Mouse (Mus musculus) brain, embryonic 14.5 days (tissue): ENCODE data around the gene Sec14l5. TPM values are rescaled to one million over a fixed set of nuclear protein-coding genes. Genes with fewer than 3 reads are reported as not detected.

ENCODE experiments used
- DNase-seq: peaks from one replicate; pipeline ENCODE4 v3.0.0-alpha.2; 2011; ENCODE audit warnings: low read depth
- CTCF ChIP-seq: fragments of 200-500 bp; IDR thresholded peaks from 2 replicates; pipeline ENCODE4 v1.5.1; 2012; ENCODE audit warnings: inconsistent platforms, mild to moderate bottlenecking, moderate library complexity, borderline replicate concordance; ENCODE audit not compliant: insufficient read depth, insufficient read length; ENCODE audit errors: extremely low read depth
- POLR2A ChIP-seq: fragments of 200-500 bp; IDR thresholded peaks from 2 replicates; pipeline ENCODE4 v1.6.1; 2012; ENCODE audit warnings: mild to moderate bottlenecking, inconsistent platforms, borderline replicate concordance; ENCODE audit not compliant: poor library complexity, insufficient read depth, insufficient read length, severe bottlenecking; ENCODE audit errors: extremely low read depth
- polyA plus RNA-seq: library from polyadenylated mRNA; depleted of rRNA; stranded (reverse); fragments of >200 nt; gene quantifications from 2 replicates; pipeline ENCODE4 v1.2.3, GENCODE M21; 2012

Sec14l5 gene
- polyA plus RNA-seq, 1 experiment, result 1.7 TPM

DNA sequence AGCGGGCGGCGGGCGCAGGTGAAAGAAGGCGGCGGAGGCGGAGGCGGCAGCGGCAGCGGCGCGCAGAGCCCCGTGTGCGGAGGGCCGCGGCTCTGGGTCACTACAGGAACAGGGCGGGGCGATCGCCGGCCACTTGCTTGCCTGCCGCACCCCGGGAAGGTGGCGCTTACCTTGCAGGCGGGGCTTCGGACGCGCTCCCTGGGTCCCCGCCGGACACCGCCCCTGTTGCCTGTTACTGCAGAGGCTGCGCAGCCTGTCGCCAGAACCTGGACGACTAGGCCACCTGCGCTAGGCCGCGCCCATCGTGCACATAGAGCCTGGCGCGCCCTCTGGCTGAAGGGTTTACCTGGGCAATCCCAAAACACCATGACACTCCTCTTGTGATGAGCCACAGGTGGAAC, 14.5 kb upstream of the Sec14l5 start, which contains the start of gene Ppl:
TSS of gene Ppl (minus strand) at position 21 of the 401 bp plus-strand sequence.
- TF ChIP-seq CTCF, result no peak
- no peak for TF ChIP-seq POLR2A
- no peak for DNase-seq

DNA sequence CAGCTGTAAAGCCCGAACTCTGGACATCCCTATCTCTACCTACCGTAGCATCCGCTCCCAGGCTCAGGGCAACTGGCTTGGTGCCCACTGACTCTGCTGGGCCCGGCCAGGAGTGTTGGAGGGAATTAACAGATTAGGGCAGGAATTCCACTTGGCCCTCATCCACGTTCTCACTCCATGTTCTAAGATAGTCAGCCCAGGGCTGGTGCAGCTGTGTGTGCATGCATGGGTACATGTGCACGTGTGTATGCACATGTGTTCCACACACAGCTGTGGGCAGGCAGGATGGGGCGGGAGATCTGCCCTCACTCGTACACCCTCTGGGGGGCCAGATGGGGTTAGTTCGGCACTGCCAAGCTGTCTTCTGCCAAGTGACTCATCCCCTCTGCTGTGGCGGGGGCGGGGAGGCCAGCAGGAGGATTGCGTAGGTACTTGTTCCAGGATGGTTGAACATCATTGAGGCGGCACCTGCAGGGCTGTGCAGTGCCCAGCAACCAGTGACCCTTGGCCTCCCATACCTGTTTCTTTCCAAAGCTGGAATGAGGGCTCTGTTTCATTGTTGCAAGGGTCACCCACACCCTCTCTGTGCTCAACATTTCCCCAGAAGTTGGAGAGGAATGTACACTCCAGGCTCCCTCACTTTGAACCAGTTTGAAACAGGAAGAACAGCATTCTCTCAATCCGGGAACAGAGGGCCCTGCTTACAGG, 12.1 kb upstream of the Sec14l5 start:
- DNase-seq, result no peak
- TF ChIP-seq CTCF (no peak), POLR2A (no peak)

DNA sequence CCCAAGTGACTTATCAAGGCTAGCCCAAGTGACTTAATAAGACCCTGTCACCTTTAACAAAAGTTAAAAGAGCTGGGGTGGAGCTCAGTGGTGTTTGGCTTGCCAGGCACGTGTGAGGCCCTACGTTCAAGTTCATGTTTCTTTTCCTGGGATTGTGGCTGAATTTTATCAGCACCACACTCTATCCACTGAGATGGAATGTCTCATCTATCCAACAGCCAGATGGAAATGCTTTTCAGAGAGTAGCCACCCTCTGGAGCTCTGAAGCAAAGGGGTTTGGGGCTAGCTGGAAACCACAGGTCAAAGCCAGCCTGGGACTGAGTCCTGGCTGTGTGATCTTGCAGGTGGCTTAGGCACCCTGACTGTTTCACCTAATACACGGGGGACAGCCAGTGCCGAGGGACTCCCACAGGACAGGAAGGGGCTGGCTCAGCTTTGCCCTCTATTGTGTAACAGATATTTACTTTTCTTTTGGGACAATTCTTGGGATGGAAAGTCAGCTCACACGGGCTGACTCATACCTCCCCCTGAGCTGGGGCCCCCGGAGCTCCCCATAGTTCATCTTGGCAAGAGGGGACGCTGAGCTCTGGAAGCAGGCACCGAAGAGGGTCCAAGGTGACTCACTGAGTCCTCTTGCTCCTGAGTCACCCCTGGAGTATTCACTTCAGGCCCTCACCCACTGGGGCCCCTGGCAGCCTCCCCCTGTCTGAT, 11.2 kb upstream of the Sec14l5 start:
- no peak for DNase-seq
- TF ChIP-seq CTCF (no peak), POLR2A (no peak)

DNA sequence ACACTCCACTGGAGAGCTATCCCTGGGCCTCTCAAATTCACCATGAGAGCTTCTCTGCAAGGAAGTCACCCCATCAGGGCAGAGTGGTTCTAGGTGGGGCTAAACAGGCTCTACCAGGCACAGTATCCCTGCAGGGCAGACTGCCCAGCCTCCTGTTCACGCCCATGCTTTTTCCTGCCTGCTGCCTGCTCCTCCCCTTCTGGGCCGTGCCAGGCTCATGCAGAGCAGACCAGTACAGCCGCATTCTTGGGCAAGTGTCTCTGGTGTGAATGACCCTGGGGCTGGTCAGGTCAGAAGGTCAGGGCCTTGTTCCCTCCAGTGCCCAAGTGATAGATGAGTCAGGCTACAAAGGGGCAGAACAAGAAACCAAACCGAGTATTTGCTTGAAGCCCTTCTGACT, 10.4 kb upstream of the Sec14l5 start:
- TF ChIP-seq POLR2A (no peak), CTCF (no peak)
- DNase-seq, result no peak

DNA sequence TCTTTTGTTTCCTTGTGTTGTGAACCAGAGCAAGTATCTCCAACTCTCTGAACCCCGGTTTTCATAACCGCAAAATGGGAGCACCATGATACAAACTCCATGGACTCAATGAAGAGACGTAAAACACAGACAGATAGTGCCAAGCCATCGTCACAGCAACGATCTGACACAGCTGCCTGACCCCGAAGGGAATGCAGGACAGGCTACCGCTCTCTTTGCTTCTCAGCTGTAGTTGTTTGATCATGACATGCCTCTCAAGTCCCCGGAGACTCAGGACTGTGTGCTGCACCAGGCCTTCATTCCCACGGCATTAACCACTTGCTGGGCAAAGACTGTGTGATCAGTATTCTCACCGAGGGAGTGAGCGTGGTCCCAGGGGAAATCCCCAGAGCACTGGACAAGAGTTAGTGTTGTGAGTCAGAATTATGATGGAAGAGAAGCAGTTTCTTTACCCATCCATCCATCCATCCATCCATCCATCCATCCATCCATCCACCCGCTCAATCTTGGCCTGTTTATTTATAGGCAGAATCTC, 9.8 kb upstream of the Sec14l5 start:
- no peak for DNase-seq
- TF ChIP-seq POLR2A, result no peak
- no peak for TF ChIP-seq CTCF

DNA sequence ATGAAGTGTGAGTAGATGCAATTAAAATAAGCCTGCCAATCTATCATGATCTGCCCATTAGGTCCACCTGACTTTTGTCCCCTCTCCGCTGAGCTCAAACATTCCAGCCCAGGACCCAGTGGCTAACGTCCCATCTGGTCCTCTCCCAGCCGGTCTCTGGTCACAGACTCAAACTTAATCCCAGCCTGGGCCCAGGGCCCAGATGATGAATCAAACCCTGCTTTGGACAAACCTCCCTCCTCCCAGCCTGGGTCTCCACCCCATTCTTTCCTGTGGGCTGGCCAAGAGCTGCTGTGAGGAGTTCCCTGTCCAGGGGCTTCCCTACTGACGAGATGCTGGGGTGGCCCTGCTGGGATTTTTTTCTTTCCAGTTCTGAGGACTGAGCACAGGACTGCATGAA, 7.2 kb upstream of the Sec14l5 start:
- no peak for TF ChIP-seq CTCF
- no peak for TF ChIP-seq POLR2A
- peak; percentile 37 for DNase-seq

DNA sequence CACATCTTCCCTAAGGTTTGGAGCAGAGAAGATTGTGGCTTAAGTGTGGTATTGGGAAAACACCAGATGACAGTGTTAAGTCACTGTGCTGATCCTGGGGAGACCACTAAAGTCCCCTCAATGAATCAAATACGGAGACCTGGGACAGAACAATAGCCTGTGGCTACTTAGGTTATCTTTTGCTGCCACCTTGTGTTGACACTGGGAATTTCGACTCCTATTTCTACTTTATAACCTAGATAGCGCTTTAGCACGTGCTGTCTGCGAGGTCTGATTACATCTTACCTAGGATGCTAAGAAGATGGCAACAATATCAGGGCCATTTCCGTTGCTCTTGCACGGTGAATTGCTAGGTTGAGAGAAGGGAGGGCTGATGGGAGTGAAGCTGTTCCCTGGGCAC, 1.3 kb upstream of the Sec14l5 start:
- peak; percentile 93 for DNase-seq
- TF ChIP-seq POLR2A (no peak), CTCF (peak; percentile 67; the same call in 1 of the 2 replicates)

DNA sequence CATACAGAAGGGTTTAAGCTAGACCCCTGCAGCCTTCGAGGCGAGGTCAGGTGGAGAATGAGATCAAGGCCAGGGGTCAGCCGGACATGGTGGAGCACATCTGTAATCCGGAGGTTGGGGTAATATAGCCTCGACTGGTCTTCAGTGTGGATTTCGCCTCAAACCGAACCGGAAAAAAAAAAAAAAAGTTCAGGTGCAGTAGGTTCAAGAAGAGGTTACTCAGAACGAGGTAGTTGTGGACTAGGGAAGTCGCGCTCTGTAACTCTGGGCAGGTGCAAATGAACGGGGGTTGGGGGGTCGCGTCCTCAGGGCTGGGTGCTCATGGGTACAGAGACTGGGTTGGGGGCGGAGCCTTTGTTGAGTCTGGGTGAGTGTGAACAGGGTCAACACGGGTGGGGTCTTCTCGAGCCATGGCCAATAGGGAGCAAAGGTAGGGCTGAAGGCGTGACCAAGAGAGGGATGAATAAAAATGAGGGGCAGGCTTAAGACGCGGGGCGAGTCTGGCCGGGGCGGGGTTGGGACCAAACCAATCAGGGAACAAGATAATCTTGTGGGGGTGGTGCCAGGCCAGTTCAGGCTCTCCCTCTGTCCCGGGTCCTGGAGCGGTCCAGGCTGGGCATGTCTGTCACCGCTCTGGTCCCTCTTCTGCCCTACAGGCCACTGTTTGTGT, 407 bp upstream of the Sec14l5 start:
- DNase-seq, result peak; percentile 85
- no peak for TF ChIP-seq CTCF
- TF ChIP-seq POLR2A, result no peak

DNA sequence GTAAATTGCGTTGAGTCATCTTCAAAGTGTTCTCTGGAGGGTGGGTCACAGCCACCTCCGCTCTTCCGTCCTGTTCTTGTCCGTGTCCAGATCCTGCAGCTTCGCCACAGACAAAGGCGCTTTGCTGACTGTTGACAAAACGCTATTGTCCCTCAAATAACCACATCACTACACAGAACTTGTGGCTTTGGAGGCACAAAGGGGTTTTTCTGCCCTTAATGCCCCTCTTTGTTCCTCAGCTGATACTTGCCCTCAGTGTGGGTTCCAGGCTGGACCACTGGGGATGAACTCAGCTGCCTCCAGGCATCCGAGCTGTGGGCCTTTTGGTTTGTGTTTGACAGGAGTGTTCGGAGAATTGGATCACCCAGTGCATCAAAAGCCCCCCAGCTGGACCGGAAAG, 3.6 kb downstream of the Sec14l5 start:
- DNase-seq, result no peak
- TF ChIP-seq CTCF, result no peak
- no peak for TF ChIP-seq POLR2A

DNA sequence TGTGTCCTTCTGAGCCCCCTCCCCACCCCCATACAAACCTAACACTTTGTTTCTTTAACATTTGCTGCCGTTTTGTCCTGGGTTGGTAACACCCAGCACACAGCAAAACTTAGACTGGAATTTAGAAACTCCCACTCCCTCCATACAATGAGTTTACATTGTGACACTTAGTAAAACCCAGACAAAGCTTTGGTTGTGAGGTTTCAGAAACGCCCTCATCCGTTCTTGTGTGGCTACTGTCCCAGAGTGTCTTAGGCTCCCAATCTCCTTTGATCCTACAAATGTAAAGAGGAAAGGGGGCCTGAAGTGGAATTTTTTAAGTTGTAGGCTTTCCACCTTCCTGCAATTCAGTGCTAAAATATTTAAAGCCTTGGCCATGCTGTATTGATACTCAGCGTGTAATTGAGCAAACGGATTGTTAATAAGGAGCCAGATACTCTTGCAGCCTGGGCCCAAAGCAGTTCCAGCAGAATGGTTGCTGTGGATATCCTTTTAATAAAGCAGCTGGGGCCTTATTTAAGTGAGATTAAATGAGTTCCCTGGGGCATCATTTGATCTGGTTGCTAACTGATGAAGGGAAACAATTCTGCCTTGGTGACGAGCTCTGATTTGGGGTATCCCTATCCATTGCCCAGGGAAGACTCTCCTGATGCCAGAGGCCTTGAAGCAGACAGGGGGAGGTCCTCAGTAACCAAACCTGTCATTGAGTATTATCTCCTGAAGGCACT, 6.6 kb downstream of the Sec14l5 start:
- TF ChIP-seq POLR2A, result no peak
- no peak for TF ChIP-seq CTCF
- peak; percentile 76 for DNase-seq
